Mouse (Mus musculus) limb, embryonic 13.5 days (tissue): ENCODE results near the gene Plaa. TPM values are rescaled to one million over a fixed set of nuclear protein-coding genes. Genes with fewer than 3 reads are reported as not detected.
"Not testable (repeated sequence)": the region's sequence is repeated elsewhere in the genome, so short reads cannot be mapped to it uniquely, and the experiment has no call there.

ENCODE experiments used
- ATAC-seq: fragments of 200-750 bp; cut with Nextera tagmentation; 2 replicates; pipeline ENCODE4 v1.8.0; 2017; ENCODE audit warnings: low read depth, moderate number of reproducible peaks, moderate TSS enrichment; ENCODE audit not compliant: low FRiP score
- H3K27ac ChIP-seq: fragments of 300-500 bp; sonication (generic); 2 replicates; pipeline ENCODE4 v1.5.1; 2015; ENCODE audit warnings: inconsistent platforms, mild to moderate bottlenecking, moderate library complexity
- H3K27me3 ChIP-seq: fragments of 300-500 bp; sonication (generic); 2 replicates; pipeline ENCODE4 v1.6.1; 2015; ENCODE audit warnings: mild to moderate bottlenecking, inconsistent platforms
- H3K36me3 ChIP-seq: fragments of 300-500 bp; sonication (generic); 2 replicates; pipeline ENCODE4 v1.6.1; 2015; ENCODE audit warnings: inconsistent platforms, mild to moderate bottlenecking, moderate library complexity
- H3K4me1 ChIP-seq: fragments of 300-500 bp; sonication (generic); 2 replicates; pipeline ENCODE4 v1.6.1; 2015; ENCODE audit warnings: inconsistent platforms
- H3K4me2 ChIP-seq: fragments of 300-500 bp; sonication (generic); replicated peaks from 2 replicates; pipeline ENCODE4 v1.6.1; 2015; ENCODE audit warnings: inconsistent platforms, mild to moderate bottlenecking, moderate library complexity
- H3K4me3 ChIP-seq: fragments of 300-500 bp; sonication (generic); 2 replicates; pipeline ENCODE4 v1.5.1; 2015; ENCODE audit warnings: moderate library complexity, mild to moderate bottlenecking, inconsistent platforms
- H3K9ac ChIP-seq: fragments of 300-500 bp; sonication (generic); 2 replicates; pipeline ENCODE4 v1.6.1; 2015; ENCODE audit warnings: mild to moderate bottlenecking, inconsistent platforms
- H3K9me3 ChIP-seq: fragments of 300-500 bp; sonication (generic); 2 replicates; pipeline ENCODE4 v1.6.1; 2016; ENCODE audit warnings: inconsistent platforms
- WGBS: fragments of 180-500 bp; shearing (Covaris S2); methylation state at CpG from one replicate; pipeline ENCODE4 v1.1.7; 2015; 5-methylcytosine and 5-hydroxymethylcytosine counted together
- polyA plus RNA-seq: library from polyadenylated mRNA; unstranded; fragments of >200 nt; fragmentation: Nextera tagmentation; extraction: Ambion mirVana; gene quantifications from 2 replicates; pipeline ENCODE4 v1.2.1, GENCODE M21; 2015

Gene Plaa
- polyA plus RNA-seq, result 66.7 and 72.2 TPM in 2 replicates

DNA sequence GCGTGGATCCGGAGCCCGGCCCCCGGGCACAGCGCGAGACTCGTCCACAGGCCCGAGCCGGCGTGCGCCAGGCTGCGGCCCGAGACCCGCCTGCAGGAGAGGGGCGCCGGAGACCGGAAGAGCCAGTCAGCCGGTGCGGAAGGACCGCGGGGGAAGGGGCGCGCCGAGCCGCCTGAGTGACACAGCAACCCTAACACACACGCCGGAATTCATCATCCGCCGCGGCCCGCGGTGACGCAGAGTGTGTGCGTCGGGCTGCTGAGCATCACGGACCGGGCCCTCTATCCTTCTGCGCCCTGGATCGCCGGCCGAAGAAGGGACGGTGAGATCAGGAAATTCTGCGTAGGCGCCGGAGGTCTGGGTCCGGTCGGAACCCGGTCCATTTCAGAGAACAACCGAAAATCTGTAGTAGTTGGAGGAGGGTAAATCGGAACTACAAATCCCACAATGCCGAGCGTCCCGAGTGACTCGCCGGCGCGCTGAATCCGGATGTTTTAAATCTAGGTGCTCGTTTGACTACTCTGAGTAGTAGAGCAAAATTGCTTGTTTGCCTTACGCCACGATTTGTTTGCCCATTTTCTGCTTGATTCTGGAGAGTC lies at the start of gene Plaa:
Gene Plaa (minus strand): TSS at position 214 of the 599 bp plus-strand sequence.
- peak within 1 kb of the TSS; percentile 96 for H3K4me3 ChIP-seq
- no peaks in the 10 kb centered on the region for H3K9me3 ChIP-seq
- peaks cover 22% of the 10 kb centered on the region for H3K4me1 ChIP-seq
- ATAC-seq, result peak; percentile 100
- H3K9ac ChIP-seq, result peak within 1 kb of the TSS; percentile 96
- no peaks in the 10 kb centered on the region for H3K27me3 ChIP-seq
- WGBS, result under 1% methylated on average over 51 of the region's 61 CpGs
- H3K27ac ChIP-seq, result peak within 1 kb of the TSS; percentile 88
- H3K36me3 ChIP-seq, result no peaks in the 10 kb centered on the region
- peak within 1 kb of the TSS; percentile 85 for H3K4me2 ChIP-seq

DNA sequence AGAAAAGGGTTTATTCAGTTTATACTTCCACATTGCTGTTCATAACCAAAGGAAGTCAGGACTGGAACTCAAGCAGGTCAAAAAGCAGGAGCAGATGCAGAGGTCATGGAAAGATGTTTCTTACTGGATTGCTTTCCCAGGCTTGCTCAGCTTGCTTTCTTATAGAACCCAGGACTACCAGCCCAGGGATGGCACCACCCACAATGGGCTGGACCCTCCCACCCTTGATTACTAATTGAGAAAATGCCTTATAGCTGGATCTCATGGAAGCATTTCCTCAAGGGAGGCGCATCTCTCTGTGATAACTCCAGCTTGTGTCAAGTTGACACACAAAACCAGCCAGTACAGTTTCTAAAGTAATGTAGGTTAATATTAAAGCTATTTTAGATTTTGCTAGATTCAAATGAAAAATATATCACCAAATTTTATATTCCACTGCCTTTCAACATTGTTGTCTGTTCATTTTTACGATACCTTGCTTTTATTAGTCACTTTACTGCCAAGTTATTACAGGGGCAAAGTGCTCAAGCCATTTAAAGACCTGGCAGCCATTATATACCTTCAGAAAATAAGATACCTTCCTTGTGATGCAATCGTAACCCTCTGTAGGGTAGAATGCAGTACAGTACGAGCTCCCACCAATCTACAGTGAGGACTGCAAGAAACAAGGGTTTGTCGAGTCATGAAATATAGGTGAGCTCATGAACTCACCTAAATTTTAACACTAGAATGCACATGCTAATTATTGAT lies 47.6 kb upstream of the Plaa start:
- not testable (repeated sequence) for H3K4me2 ChIP-seq, H3K27me3 ChIP-seq, ATAC-seq, H3K4me1 ChIP-seq, H3K9ac ChIP-seq, H3K4me3 ChIP-seq, H3K27ac ChIP-seq, H3K9me3 ChIP-seq
- H3K36me3 ChIP-seq, result peaks cover 18% of the 10 kb centered on the region
- 65% methylated on average over 5 of the region's 5 CpGs for WGBS

DNA sequence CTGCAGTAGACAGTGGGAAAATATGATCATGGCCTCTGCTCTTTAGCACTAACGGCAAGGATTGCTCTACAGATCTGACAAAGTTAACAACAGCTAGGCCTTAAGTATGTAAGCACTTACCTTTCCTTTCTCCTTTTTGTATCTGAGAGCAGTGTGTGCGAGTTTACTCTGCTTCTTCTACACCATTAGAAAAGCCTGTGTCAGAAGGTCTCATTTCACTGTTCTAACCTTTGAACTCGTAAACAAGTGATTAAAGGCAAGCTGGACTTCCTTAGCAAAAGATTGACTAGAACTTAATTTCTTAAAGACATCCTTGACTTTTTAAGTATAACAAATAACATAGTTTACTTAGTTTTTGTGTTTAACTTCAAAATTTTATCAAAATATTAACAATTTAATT lies 46.9 kb upstream of the Plaa start, which contains the start of gene Lrrc19:
Gene Lrrc19 (minus strand): TSS at position 225 of the 400 bp plus-strand sequence.
- Histone ChIP-seq H3K4me3 (no peak within 1 kb of the TSS), H3K4me2 (no peak within 1 kb of the TSS), H3K36me3 (peaks cover 11% of the 10 kb centered on the region), H3K4me1 (no peaks in the 10 kb centered on the region), H3K27me3 (no peaks in the 10 kb centered on the region), H3K27ac (no peak within 1 kb of the TSS), H3K9ac (no peak within 1 kb of the TSS), H3K9me3 (no peaks in the 10 kb centered on the region)
- ATAC-seq, result no peak
- 59% methylated on average over 3 of the region's 3 CpGs for WGBS

DNA sequence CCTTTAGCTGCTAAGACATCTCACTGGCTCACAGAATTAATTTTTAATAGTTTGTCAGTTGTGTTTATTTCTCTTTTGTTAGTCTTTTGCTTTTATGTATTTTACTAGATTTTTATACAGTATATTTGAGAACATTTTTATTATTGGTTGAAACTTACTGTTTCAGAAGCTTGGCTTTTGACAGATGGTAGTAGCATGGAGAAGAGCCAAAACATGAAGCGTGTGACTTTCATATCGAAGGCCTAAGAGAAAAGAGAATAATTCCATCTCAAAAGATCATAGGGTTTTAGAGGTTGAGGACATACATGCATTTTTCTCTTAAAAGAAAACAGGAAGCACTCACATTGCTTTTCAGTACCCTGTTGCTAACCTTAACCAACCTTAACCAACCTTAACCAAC lies 40.1 kb upstream of the Plaa start:
- Histone ChIP-seq H3K9me3 (no peaks in the 10 kb centered on the region), H3K4me3 (no peak overlapping the region), H3K27me3 (no peaks in the 10 kb centered on the region), H3K27ac (no peak overlapping the region), H3K4me1 (no peaks in the 10 kb centered on the region), H3K9ac (no peak overlapping the region), H3K4me2 (no peak overlapping the region), H3K36me3 (peaks cover 5% of the 10 kb centered on the region)
- WGBS, result 93% methylated on average over 2 of the region's 2 CpGs
- no peak for ATAC-seq

DNA sequence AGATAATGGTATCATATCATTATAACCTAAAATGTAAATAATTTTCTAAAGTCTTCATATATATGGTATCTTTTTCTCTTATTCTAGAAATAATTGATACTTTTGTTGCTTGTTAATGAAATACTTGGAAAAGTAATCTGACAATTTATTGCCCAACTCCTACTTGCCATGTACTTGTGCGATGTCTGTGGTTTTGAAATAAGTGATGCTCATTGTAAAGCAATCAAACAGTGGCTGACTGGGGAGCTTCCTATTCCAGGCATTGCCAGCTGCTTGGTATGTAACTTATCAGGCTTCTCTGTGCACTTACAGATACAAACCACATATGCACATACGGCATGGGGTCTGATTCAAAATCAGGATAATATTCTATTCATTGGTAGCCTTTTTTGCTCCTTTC lies 17.0 kb upstream of the Plaa start:
- 82% methylated on average over 2 of the region's 2 CpGs for WGBS
- Histone ChIP-seq H3K27me3 (no peaks in the 10 kb centered on the region), H3K4me2 (no peak overlapping the region), H3K27ac (no peak overlapping the region), H3K9ac (no peak overlapping the region), H3K4me1 (peaks cover 9% of the 10 kb centered on the region), H3K36me3 (peaks cover 5% of the 10 kb centered on the region; the same call in 1 of the 2 replicates), H3K4me3 (no peak overlapping the region), H3K9me3 (no peaks in the 10 kb centered on the region)
- no peak for ATAC-seq

GRCm38 (mm10) chr4:94614627-94615006 lies 11.6 kb upstream of the Plaa start:
- Histone ChIP-seq H3K9ac (peak overlapping the region; percentile 81), H3K9me3 (no peaks in the 10 kb centered on the region), H3K27ac (peak overlapping the region; percentile 75), H3K36me3 (no peaks in the 10 kb centered on the region), H3K4me3 (peak overlapping the region; percentile 71), H3K27me3 (no peaks in the 10 kb centered on the region), H3K4me1 (peaks cover 11% of the 10 kb centered on the region), H3K4me2 (peak overlapping the region; percentile 73)
- under 1% methylated on average over 18 of the region's 18 CpGs for WGBS
- peak; percentile 76 for ATAC-seq

- Histone ChIP-seq H3K4me1 (peaks cover 11% of the 10 kb centered on the region), H3K36me3 (no peaks in the 10 kb centered on the region), H3K4me3 (peak within 1 kb of the TSS; percentile 71), H3K27me3 (no peaks in the 10 kb centered on the region), H3K9me3 (no peaks in the 10 kb centered on the region), H3K9ac (peak within 1 kb of the TSS; percentile 81), H3K27ac (peak within 1 kb of the TSS; percentile 75), H3K4me2 (peak within 1 kb of the TSS; percentile 73)
- 2% methylated on average over 29 of the region's 29 CpGs for WGBS
- peak; percentile 99 for ATAC-seq
Observed at GRCm38 (mm10) chr4:94613972-94614626, 11.1 kb upstream of the Plaa start, which contains the start of gene Ift74. Gene Ift74, plus strand, starts transcription at chr4:94614491.

DNA sequence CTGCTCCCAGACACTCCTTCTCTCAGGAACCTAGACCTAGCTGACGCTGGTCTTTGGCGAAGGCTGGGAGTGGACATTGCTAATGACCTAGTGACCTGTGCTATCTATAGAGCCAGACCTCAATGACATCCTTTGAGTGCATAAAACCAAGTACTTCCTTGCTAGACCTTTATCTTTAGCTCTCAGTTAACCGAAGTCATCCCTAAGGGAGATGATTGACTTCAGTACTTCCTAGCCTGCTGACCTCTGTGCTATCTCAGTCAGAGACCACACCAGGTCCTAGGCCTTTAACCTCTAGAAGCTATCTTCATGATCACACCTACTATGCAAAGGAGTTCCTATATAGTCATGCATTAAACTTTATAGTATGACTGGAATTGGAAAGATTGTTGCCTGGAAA lies 7.3 kb upstream of the Plaa start:
- no peak overlapping the region for H3K9ac ChIP-seq
- H3K4me2 ChIP-seq, result no peak overlapping the region
- 78% methylated on average over 3 of the region's 3 CpGs for WGBS
- no peak overlapping the region for H3K4me3 ChIP-seq
- H3K27me3 ChIP-seq, result no peaks in the 10 kb centered on the region
- no peak for ATAC-seq
- no peaks in the 10 kb centered on the region for H3K9me3 ChIP-seq
- no peaks in the 10 kb centered on the region for H3K36me3 ChIP-seq
- H3K4me1 ChIP-seq, result peaks cover 4% of the 10 kb centered on the region
- no peak overlapping the region for H3K27ac ChIP-seq

DNA sequence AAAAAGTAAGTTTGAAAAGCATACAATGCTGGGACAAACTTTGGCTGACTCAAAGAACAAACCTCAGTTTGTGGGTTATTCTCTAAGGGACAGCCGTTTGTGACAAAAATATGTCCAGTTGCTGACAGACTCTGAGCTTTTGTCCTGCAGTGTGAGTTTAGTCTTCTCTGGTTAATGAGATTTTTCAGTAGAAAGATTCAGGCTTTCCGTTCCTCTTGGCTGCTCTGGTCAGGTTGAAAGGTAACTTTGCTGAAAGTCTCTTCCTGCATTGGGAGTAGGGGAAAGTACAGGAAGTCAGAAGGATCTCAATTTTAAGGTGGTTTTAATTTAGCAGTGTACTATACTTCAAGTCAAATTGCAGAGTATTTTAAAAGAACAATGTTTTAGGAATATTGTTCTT lies 2.5 kb upstream of the Plaa start:
- 89% methylated on average over 2 of the region's 2 CpGs for WGBS
- Histone ChIP-seq H3K9ac (no peak overlapping the region), H3K27ac (no peak overlapping the region), H3K9me3 (no peaks in the 10 kb centered on the region), H3K36me3 (no peaks in the 10 kb centered on the region), H3K4me2 (no peak overlapping the region), H3K27me3 (no peaks in the 10 kb centered on the region), H3K4me1 (peaks cover 20% of the 10 kb centered on the region), H3K4me3 (no peak overlapping the region)
- ATAC-seq, result no peak

GRCm38 (mm10) chr4:94604452-94605019 lies 1.5 kb upstream of the Plaa start:
- ATAC-seq, result no peak
- no peak overlapping the region for H3K9ac ChIP-seq
- peaks cover 22% of the 10 kb centered on the region for H3K4me1 ChIP-seq
- H3K27ac ChIP-seq, result no peak overlapping the region
- no peaks in the 10 kb centered on the region for H3K36me3 ChIP-seq
- H3K27me3 ChIP-seq, result no peaks in the 10 kb centered on the region
- WGBS, result 83% methylated on average over 2 of the region's 2 CpGs
- no peaks in the 10 kb centered on the region for H3K9me3 ChIP-seq
- no peak overlapping the region for H3K4me2 ChIP-seq
- H3K4me3 ChIP-seq, result 0 out of 2 replicates have a peak overlapping the region, but pooled peaks have one; percentile 96

DNA sequence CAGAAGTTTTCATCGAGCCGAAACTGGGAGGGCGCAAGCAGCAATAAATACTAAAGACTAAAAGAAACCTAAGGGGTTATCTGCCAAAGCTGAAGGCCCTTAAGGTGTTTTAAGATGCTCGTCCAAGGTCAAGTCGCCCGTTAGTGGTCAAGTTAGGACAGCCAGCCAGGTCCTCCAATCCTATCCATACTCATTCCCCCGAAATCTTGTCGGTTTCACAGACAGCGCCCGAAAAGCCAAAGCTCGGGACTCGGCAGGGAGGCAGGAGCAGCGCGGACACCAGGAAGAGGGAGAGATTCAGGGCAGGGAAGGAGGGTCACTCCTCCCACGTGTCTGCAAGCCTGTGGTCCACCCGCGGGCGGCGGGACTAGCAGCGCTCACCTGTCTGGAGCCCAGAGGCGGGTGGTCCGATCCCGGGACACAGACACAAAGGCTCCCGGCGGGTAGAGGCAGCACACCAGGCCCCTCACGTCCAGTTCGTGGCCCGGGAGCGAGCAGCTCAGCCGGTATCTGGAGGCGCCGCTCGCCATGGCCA lies 481 bp downstream of the Plaa start:
- no peaks in the 10 kb centered on the region for H3K9me3 ChIP-seq
- WGBS, result under 1% methylated on average over 33 of the region's 33 CpGs
- H3K4me2 ChIP-seq, result peak overlapping the region; percentile 85
- ATAC-seq, result no peak; the same call in 1 of the 2 replicates
- H3K27me3 ChIP-seq, result no peaks in the 10 kb centered on the region
- H3K36me3 ChIP-seq, result no peaks in the 10 kb centered on the region
- H3K4me3 ChIP-seq, result peak overlapping the region; percentile 96
- H3K27ac ChIP-seq, result peak overlapping the region; percentile 88
- peaks cover 22% of the 10 kb centered on the region for H3K4me1 ChIP-seq
- peak overlapping the region; percentile 96 for H3K9ac ChIP-seq
